Mouse (Mus musculus) erythroblast, embryonic 14.5 days (primary cell): ENCODE results near the gene Slain2.

Source experiments
- GATA1 ChIP-seq: IDR thresholded peaks from 2 replicates; pipeline ENCODE4 v1.6.1; 2012; ENCODE audit warnings: low read length, inconsistent platforms, mixed read lengths
- TAL1 ChIP-seq: IDR thresholded peaks from 3 replicates; pipeline ENCODE4 v1.6.1; 2012; ENCODE audit warnings: low read length, inconsistent platforms, mixed read lengths

DNA sequence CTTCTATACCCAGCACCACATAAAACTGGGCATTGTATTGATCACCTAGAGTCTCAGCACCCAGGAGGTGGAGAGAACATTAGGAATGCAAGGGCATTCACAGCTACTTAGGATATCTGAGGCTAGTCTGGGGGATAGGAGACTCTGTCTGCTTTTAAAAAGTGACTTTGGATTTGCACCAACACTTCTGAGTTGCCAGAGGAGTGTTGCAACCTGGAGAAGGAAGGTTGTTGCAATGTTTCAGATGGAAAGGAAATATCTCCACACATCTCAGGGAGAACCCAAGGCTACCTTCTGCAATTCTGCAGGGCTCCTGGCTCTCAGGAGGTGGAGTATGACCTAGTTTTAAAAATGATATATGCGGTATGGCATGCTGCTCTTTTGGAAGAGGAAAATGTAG lies 3.7 kb upstream of the Slain2 start:
- TF ChIP-seq GATA1: no peak
- TF ChIP-seq TAL1: no peak
